Mouse (Mus musculus) megakaryocyte, embryonic 14.5 days (primary cell): Measurements from ENCODE around the gene Lurap1l.

ENCODE experiments used
- FLI1 ChIP-seq: IDR thresholded peaks from 2 replicates; pipeline ENCODE4 v1.6.1; 2012; ENCODE audit warnings: low read length, inconsistent platforms, mixed read lengths
- GATA1 ChIP-seq: IDR thresholded peaks from 3 replicates; pipeline ENCODE4 v1.6.1; 2012; ENCODE audit warnings: mixed read lengths, low read length, inconsistent platforms, borderline replicate concordance

DNA sequence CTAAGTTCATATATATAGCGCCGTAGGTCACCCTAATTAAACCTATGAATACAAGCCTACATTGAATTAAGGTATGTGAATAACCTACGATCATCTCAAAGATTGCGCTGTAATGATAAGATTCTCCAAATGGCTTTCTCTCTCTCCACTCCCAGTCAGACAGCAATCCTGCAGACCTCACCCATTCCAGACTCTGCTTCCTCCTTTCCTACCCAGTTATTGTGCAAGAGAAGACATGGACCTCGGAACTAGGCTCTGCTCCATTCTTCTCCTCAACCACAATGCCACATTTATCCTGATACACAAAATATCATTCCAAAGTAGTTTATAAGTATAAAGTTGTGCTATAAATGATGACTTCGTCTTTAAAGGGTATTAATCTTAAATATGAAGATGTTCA is 19.4 kb upstream of the Lurap1l start:
- TF ChIP-seq FLI1 (no peak), GATA1 (no peak)
